Mouse (Mus musculus) thymus, postnatal 10 days (tissue): Measurements from ENCODE around the gene Cdh24.

Experiments used
- DNase-seq, 2 experiments: peaks; one replicate each; pipeline ENCODE4 v3.0.0; 2021; ENCODE audit warnings: low spot score in 2 of 2

Gene Cdh24

DNA sequence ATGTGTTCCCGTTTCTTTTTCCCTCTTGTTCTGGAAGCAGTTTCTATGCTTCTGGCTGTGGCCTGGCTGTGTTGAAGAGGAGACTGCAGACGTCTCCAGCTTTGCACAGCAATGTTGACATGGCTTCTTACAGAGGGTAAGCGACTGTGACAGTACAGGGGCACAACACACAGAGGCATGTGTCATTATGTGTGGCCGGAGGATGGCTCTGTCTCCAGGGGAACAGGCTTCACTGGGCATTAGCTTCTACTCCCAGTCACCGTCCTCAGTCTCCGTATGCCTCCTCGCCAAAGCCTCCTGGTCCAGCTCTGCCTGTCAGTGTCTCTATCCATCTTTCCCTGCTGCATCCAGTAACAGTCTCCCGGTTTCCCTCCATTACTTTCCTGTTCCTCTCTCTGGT lies 33.9 kb downstream of the Cdh24 start:
- DNase-seq, result no peak

DNA sequence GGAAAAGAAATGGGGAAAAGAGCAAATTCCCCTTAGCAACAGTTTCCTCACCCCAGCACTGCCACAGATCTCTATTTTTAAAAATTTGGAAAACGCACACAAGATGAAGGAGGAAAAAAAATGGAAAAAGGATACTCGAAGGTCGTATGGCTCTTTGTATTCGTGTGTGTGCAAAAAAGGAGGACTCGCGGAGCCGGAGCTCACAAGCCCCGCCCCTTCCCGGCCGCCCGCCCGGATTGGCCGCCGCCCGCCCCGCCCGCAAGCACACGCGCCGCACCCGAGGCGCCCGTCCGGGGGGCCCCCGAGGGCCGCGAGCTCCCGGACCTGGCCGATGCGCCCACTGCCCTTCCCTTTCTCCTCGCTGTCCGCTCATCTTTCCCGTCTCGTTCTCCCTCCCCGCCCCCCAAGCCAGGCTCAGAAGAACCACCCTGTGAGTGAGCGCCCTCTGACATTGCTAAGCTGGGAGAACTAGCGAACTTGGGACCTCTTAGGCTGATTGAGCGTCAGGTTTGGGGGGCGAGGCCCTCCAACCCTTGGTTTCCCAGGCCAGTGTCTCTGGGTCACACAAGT lies 35.3 kb downstream of the Cdh24 start, which contains the start of gene 4931414P19Rik:
Gene 4931414P19Rik (minus strand): TSS at position 242 of the 570 bp plus-strand sequence.
- DNase-seq, result peak; percentile 59 to 82

DNA sequence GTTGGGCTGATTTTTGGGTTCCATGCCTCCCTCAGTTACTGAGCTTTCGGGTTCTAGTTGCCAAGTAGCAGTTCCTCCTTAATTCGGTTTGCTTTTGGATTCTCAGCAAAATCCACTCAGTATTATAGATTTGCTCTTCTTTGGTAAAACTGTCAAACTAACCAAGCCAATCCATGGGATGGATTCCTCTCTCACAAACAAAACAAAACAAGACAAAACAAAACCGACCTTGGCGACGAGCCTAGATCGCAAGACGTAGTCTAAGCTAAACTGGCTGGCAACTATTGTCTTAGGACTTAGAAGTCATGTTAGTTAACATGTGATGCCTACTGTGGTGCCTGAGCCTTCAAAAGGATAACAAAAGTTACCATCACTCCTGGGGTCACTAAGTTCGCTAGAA lies 37.5 kb downstream of the Cdh24 start:
- no peak for DNase-seq

DNA sequence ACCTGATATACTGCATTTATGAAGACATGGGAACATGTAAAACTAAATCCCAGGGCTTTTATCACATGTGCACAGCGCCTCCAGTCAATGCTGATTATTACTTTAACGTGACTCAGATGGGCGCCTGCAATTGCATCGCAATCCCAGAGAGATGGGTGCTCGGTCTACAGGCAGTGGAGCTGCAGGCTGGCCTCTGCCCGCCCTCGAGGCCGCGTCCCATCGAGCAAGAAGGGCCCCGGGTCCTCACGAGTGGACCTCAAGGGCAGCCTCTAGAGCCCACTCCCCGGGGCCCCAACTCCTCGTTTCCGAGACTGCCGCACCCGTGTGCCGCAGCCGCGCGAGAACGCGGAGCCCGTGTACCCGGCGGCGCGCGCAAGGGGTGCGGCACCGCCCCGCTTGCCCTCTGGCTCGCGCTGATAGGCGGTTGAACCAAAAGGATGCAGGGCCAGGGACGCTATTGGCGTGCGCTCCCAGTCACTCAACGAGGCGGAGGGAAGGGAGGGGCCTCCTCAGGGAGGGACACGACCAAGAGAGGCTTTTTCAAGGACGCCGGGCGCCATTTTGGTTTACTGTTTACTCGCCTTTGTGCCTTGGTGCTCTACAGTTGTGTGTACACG lies 38.0 kb downstream of the Cdh24 start:
- DNase-seq, result peak; percentile 92 to 96

DNA sequence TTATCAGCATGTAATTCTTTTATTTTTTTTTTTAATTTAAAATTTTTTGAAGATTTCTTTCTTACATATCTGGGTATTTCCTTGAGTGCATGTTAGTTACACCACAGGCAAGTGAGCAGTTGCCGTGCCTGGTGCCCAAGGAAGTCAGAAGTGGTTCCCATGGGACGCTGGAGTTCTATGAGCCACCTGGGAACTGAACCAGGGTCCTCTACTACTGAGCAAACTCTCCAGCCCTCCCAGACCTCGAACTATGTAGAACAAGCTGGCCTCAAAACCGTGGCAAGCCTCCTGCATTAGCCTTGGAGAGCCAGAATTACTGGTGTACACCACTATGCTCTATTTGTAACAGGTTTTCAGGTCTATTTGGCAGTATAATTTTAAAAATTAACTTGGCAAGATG lies 38.6 kb downstream of the Cdh24 start:
- no peak for DNase-seq

DNA sequence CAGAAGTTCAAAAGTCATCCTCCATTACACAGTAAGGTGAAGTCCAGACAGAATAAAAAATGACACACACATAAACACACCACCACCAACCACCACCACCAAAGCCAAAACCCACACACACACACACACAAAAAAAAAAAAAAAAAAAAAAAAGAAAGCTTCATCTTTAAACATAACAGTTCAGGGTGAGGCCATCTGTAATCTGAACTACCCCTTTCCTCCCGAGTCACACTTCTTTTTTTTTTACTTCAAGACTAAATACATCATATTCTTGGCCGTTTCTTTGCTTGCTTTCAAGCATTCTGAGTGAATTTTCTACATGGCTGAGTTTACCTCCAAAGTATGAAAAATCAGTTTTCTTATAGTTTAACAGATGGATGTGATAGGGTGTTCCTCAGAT lies 39.6 kb downstream of the Cdh24 start:
- no peak for DNase-seq

DNA sequence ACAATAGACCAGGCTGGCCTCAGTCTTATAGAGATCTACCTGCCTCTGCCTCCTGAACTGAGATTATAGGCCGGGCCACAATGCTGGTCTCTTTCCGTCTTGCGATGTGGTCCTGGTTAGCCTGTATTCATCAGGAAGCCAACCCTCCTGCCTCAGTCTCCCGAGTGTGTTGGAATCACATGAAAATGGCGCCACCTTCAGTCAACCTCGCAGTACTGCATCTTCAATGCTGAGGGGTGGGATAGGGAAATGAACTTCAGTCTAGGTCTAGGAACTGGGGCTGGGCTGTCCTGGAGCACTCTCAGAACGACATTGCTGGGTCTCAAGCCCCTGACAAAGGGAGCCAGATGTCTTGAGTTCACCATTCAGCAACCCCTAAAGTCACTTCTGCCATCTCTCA lies 44.1 kb downstream of the Cdh24 start:
- DNase-seq, result no peak

DNA sequence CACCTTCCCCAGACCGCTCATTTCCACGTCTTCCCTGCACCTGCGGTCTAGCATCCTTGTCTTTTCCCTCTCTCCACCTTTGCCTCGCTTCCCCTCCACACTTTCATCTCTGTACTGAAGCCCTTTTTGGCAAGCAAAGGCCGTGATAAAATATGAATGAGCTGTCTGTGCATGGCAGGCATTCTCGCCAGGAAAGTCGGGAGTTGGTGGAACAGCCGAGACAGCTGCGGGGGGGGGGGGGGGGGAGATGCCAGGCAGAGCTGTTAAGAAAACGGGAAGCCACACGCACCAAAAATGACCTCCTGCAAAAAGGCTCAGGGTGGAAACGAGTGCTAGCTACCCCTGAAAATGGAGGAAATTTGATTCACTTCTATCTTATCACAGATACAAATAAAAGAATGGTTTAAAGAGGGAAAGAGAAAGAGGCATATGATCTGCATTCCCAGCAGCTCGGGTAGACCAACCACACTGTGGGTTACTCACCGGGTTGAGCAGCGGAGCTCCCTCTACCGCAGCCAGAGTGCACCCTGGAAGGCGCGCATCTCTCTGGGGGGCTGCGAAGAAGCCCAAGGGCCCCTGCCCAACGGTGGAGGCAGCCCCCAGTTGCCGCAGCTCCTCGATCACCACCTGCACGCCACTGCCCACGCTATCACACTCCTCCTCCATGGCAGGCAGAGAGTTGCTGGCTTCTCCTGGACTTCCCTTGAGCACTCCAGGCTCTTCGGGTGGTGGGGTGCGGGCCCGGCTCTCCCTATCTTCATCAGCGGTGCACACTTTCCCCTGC lies 46.3 kb downstream of the Cdh24 start:
- no peak for DNase-seq

DNA sequence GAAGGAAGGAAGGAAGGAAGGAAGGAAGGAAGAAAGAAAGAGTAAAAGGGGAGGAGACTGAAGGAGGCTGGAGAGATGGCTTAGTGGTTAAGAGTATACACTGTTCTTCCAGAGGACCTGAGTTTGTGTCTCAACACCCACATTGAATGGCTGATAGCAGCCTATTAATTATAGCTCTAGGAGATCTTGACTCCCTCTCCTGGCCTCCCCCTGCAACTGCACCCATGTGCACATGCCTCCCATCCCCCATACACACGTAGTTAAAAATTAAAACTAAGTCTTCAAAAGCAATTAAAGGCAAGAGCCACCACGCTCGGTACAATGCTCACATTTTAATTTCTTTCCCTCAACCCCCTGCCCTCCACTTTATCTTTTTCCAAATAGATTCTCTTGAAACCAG lies 47.1 kb downstream of the Cdh24 start:
- no peak for DNase-seq

DNA sequence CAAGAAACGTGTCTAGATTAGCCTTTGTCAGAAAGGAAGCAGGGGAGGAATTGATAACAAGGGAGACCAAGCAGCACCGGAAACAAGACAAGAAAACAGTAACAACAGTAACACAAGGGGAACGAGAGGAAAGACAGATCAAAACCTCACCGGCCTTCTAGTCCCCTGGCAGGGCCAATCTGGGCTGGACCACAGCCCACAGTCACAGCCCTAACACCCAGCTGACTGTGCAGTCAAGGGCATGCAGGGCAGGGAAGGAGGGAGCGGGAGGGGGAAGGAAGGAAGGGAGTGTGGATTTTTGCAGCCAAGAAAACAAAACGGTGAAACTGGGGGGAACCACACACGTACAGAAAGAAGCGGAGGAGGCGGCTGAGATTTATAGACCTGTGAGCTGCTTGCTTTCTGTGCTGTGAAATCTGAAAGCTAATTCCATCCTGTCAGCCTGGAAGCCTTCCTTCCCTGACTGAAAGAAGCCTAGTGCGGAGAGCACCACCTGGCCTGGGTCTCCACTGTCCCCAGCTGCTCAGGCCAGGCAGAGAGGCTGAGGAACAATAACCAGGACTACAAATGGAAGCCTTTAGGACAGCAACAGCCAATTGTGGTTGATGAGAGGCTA lies 48.7 kb downstream of the Cdh24 start:
- DNase-seq, result no peak

DNA sequence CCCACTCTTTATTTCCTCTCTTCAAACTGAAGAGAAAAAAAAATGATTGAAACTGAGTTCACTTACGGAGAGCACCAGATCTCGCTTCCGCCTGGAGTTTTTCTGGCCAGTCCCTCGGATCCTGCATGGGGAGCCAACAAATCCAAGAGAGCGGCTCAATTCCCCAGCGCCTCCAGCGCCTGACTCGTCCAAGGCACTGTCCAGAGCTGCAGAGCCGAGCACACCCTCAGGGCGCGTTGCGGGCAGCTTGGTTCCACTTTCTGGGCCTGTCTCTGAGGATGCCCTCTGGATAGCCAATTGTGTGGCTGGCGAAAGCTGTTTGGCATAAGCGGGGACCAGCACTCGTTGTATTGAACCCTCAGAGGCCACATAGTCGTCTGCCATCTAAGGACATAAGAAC lies 50.1 kb downstream of the Cdh24 start:
- DNase-seq, result no peak

DNA sequence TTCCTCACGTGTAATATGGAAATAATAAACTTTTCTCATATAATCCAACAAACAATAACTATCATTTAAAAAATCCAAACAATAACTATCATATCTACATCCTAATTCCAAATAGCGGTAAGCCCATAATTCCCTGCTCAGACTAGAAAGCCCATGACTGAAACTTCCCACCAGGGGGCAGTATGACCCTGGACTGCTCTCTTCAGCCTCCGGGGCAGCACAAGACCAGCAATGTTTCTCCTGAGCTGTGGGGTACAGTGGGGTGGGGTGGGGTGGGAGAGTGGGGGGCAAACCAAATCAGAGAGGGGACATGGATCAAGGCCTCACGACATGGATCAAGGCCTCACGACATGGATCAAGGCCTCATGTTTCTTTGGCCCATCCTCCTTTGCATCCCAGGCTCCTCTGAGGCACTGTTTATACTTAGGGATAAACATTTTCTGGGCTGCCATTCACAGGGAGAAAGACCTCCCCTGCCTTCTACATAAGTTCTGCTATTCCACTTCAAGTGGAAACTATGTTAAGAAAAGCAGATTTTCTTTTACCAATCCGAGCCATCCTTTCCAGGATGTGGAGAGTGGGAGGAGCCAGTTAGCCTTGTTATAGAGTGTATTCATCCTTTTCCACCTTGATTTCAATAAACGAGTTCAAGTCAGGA lies 57.4 kb downstream of the Cdh24 start:
- DNase-seq, result peak in 1 of 2 experiments; percentile 67

DNA sequence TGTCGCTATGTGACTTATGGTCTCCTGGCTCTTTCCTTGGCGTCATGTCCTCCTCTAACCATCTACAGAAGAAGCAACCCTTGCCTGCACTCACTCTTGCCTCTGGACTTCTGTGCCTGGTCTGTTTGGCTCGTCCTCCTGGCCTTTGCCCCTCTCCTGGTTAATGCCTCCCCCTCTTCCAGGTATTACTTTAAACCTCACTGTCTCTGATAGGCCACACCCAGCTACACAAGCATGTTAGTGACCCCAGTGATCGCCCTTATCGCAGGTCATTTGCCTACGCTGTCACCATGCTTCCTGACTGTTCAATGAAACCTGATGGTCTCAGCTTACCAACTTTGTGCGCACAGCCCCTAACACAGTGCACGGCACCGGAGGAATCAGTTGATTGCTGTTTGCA lies 58.6 kb downstream of the Cdh24 start:
- no peak for DNase-seq
